Mouse (Mus musculus): ENCODE results near the gene Mrps18b.

- TF ChIP-seq CTCF (IDR thresholded peaks at IDR 0.05; ENCODE audit: low read depth): no peak
- no peak for TF ChIP-seq EP300 (IDR thresholded peaks at IDR 0.05; ENCODE audit: low read depth)
Measured at GRCm38 (mm10) chr17:35896781-35897643, 19.2 kb downstream of the Mrps18b start, which contains the start of gene 2310061I04Rik.
